Mouse (Mus musculus) brain, embryonic 14.5 days (tissue): Measurements from ENCODE around the gene Mtus2. TPM values are rescaled to one million over a fixed set of nuclear protein-coding genes. Genes with fewer than 3 reads are reported as not detected.

ENCODE experiments used
- DNase-seq: peaks from one replicate; pipeline ENCODE4 v3.0.0-alpha.2; 2011; ENCODE audit warnings: low read depth
- CTCF ChIP-seq: fragments of 200-500 bp; IDR thresholded peaks from 2 replicates; pipeline ENCODE4 v1.5.1; 2012; ENCODE audit warnings: inconsistent platforms, mild to moderate bottlenecking, moderate library complexity, borderline replicate concordance; ENCODE audit not compliant: insufficient read depth, insufficient read length; ENCODE audit errors: extremely low read depth
- POLR2A ChIP-seq: fragments of 200-500 bp; IDR thresholded peaks from 2 replicates; pipeline ENCODE4 v1.6.1; 2012; ENCODE audit warnings: mild to moderate bottlenecking, inconsistent platforms, borderline replicate concordance; ENCODE audit not compliant: poor library complexity, insufficient read depth, insufficient read length, severe bottlenecking; ENCODE audit errors: extremely low read depth
- polyA plus RNA-seq: library from polyadenylated mRNA; depleted of rRNA; stranded (reverse); fragments of >200 nt; gene quantifications from 2 replicates; pipeline ENCODE4 v1.2.3, GENCODE M21; 2012

Gene Mtus2
- polyA plus RNA-seq, 1 experiment: 28.8 TPM

- DNase-seq: no peak
- TF ChIP-seq CTCF (peak; percentile 40; the same call in 1 of the 2 replicates), POLR2A (no peak)
Observed at GRCm38 (mm10) chr5:148107324-148107723, 150.2 kb downstream of the Mtus2 start.

GRCm38 (mm10) chr5:148107890-148108289, 150.8 kb downstream of the Mtus2 start:
- no peak for TF ChIP-seq CTCF
- no peak for TF ChIP-seq POLR2A
- peak; percentile 61 for DNase-seq

GRCm38 (mm10) chr5:148108314-148108713, 151.2 kb downstream of the Mtus2 start:
- peak; percentile 48 for DNase-seq
- TF ChIP-seq POLR2A (no peak), CTCF (no peak)

- TF ChIP-seq POLR2A (no peak), CTCF (no peak)
- DNase-seq: peak; percentile 84
Observed at GRCm38 (mm10) chr5:148115207-148115817, 158.2 kb downstream of the Mtus2 start.

GRCm38 (mm10) chr5:148124354-148124753, 167.2 kb downstream of the Mtus2 start:
- peak; percentile 46 for DNase-seq
- TF ChIP-seq POLR2A (no peak), CTCF (no peak)

GRCm38 (mm10) chr5:148130691-148131457, 173.8 kb downstream of the Mtus2 start:
- peak; percentile 74 for DNase-seq
- TF ChIP-seq CTCF (no peak), POLR2A (no peak)

- no peak for TF ChIP-seq CTCF
- TF ChIP-seq POLR2A: no peak
- no peak for DNase-seq
Observed at GRCm38 (mm10) chr5:148131458-148132131, 174.5 kb downstream of the Mtus2 start.

GRCm38 (mm10) chr5:148133448-148134060, 176.4 kb downstream of the Mtus2 start:
- no peak for DNase-seq
- TF ChIP-seq CTCF: no peak
- no peak for TF ChIP-seq POLR2A

- DNase-seq: no peak
- TF ChIP-seq CTCF (peak; percentile 8; the same call in 1 of the 2 replicates), POLR2A (no peak)
Observed at GRCm38 (mm10) chr5:148141662-148142061, 184.5 kb downstream of the Mtus2 start.

- DNase-seq: peak; percentile 75
- TF ChIP-seq POLR2A (no peak), CTCF (no peak)
Observed at GRCm38 (mm10) chr5:148146200-148146823, 189.2 kb downstream of the Mtus2 start.

GRCm38 (mm10) chr5:148151894-148152599, 194.9 kb downstream of the Mtus2 start:
- DNase-seq: no peak
- TF ChIP-seq CTCF: no peak
- TF ChIP-seq POLR2A: no peak
